Comparison of ENCODE assay signal across 20 mouse cellular contexts in the genomic region with DNA sequence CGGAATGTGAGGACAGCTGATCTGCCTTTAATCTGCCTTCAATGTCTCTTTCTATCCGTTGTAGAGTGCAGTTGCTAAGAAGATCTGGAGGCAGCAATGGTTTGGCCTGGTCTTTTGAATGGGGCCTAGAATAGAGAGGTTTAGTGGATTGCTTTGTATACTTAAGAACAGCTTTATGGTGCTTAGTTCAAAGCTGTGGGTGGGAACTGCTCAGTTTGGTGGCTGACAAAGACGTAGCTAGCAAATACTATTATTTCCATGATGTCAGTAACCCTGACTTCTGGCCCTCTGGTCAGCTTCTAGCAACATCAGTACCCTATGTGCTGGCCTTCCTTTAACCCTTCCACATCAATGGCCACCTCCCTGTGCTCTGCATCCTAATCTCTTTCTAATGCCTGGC.
"Had no signal": no experiment of that assay in that cellular context is flagged by ENCODE, and none has a peak within 500 bp of the region (broad histone marks: within the 10 kb centered on the region; RNA-seq: fewer than 3 reads in every experiment).

No protein-coding gene starts in this region.

- H3K4me2 ChIP-seq: liver, embryonic 11.5 days; liver, embryonic 13.5 days; liver, embryonic 15.5 days; lung, embryonic 15.5 days; midbrain, embryonic 13.5 days; neural tube, embryonic 13.5 days; neural tube, embryonic 15.5 days had no signal

- H3K27me3 ChIP-seq: liver, embryonic 13.5 days; liver, embryonic 15.5 days; lung, embryonic 15.5 days; midbrain, embryonic 13.5 days; neural tube, embryonic 13.5 days; neural tube, embryonic 15.5 days had no signal

- ATAC-seq: liver, postnatal 0 days; lung, postnatal 0 days; midbrain, embryonic 13.5 days had no signal

- DNase-seq: liver, embryonic 13.5 days; liver, postnatal 0 days; lung, adult 2 months; lung, postnatal 4 days; retina, postnatal 1 day; right cerebral cortex, adult 18-20 months; right cerebral cortex, postnatal 25 days; right cerebral cortex, postnatal 4 days; spleen, adult 18-20 months; thymus, adult 18-20 months; thymus, postnatal 14 days; thymus, postnatal 36 days had no signal

- H3K36me3 ChIP-seq: liver, embryonic 13.5 days; liver, embryonic 15.5 days; lung, embryonic 15.5 days; midbrain, embryonic 10.5 days; midbrain, embryonic 13.5 days; neural tube, embryonic 13.5 days; neural tube, embryonic 15.5 days had no signal

- H3K9me3 ChIP-seq: liver, embryonic 13.5 days; liver, embryonic 15.5 days; lung, embryonic 15.5 days; midbrain, embryonic 10.5 days; midbrain, embryonic 13.5 days; neural tube, embryonic 13.5 days; neural tube, embryonic 15.5 days had no signal

- H3K9ac ChIP-seq: liver, embryonic 13.5 days; liver, embryonic 15.5 days; liver, postnatal 0 days; lung, embryonic 15.5 days; midbrain, embryonic 13.5 days; neural tube, embryonic 13.5 days; neural tube, embryonic 15.5 days had no signal

- H3K4me3 ChIP-seq: liver, embryonic 13.5 days; liver, embryonic 15.5 days; lung, embryonic 15.5 days; midbrain, embryonic 10.5 days; midbrain, embryonic 13.5 days; neural tube, embryonic 13.5 days; neural tube, embryonic 15.5 days had no signal

- H3K27ac ChIP-seq: liver, embryonic 13.5 days; liver, embryonic 15.5 days; lung, embryonic 15.5 days; midbrain, embryonic 10.5 days; midbrain, embryonic 13.5 days; neural tube, embryonic 13.5 days; neural tube, embryonic 15.5 days had no signal

- H3K4me1 ChIP-seq: midbrain, embryonic 10.5 days; midbrain, embryonic 13.5 days; neural tube, embryonic 13.5 days; neural tube, embryonic 15.5 days had no signal
